Mouse (Mus musculus) stomach, embryonic 15.5 days (tissue): ENCODE data around the gene Khdrbs1. TPM values are rescaled to one million over a fixed set of nuclear protein-coding genes. Genes with fewer than 3 reads are reported as not detected.
"Not testable (repeated sequence)": the region's sequence is repeated elsewhere in the genome, so short reads cannot be mapped to it uniquely, and the experiment has no call there.

Experiments used
- ATAC-seq: fragments of 200-750 bp; cut with Nextera tagmentation; 2 replicates; pipeline ENCODE4 v1.8.0; 2017; ENCODE audit warnings: low read depth, moderate number of reproducible peaks, moderate TSS enrichment; ENCODE audit not compliant: insufficient read depth, low FRiP score
- H3K27ac ChIP-seq: fragments of 300-500 bp; sonication (generic); 2 replicates; pipeline ENCODE4 v1.5.1; 2015; ENCODE audit warnings: mild to moderate bottlenecking, inconsistent platforms
- H3K27me3 ChIP-seq: fragments of 300-500 bp; sonication (generic); replicated peaks from 2 replicates; pipeline ENCODE4 v1.6.1; 2015; ENCODE audit warnings: inconsistent platforms
- H3K36me3 ChIP-seq: fragments of 300-500 bp; sonication (generic); 2 replicates; pipeline ENCODE4 v1.6.1; 2015; ENCODE audit warnings: inconsistent platforms
- H3K4me1 ChIP-seq: fragments of 300-500 bp; sonication (generic); 2 replicates; pipeline ENCODE4 v1.6.1; 2015; ENCODE audit warnings: inconsistent platforms
- H3K4me2 ChIP-seq: fragments of 300-500 bp; sonication (generic); 2 replicates; pipeline ENCODE4 v1.6.1; 2015; ENCODE audit warnings: mild to moderate bottlenecking, inconsistent platforms
- H3K4me3 ChIP-seq: fragments of 300-500 bp; sonication (generic); replicated peaks from 2 replicates; pipeline ENCODE4 v1.5.1; 2015; ENCODE audit warnings: inconsistent platforms
- H3K9ac ChIP-seq: fragments of 300-500 bp; sonication (generic); 2 replicates; pipeline ENCODE4 v1.6.1; 2015; ENCODE audit warnings: inconsistent platforms
- H3K9me3 ChIP-seq: fragments of 300-500 bp; sonication (generic); 2 replicates; pipeline ENCODE4 v1.6.1; 2016; ENCODE audit warnings: inconsistent platforms
- WGBS: fragments of 180-500 bp; shearing (Covaris S2); methylation state at CpG from one replicate; pipeline ENCODE4 v1.1.7; 2015; 5-methylcytosine and 5-hydroxymethylcytosine counted together
- polyA plus RNA-seq: library from polyadenylated mRNA; unstranded; fragments of >200 nt; fragmentation: Nextera tagmentation; extraction: Ambion mirVana; gene quantifications from 2 replicates; pipeline ENCODE4 v1.2.1, GENCODE M21; 2015

The Khdrbs1 gene
- polyA plus RNA-seq, 1 experiment from 2014 or later: 91.4 TPM

DNA sequence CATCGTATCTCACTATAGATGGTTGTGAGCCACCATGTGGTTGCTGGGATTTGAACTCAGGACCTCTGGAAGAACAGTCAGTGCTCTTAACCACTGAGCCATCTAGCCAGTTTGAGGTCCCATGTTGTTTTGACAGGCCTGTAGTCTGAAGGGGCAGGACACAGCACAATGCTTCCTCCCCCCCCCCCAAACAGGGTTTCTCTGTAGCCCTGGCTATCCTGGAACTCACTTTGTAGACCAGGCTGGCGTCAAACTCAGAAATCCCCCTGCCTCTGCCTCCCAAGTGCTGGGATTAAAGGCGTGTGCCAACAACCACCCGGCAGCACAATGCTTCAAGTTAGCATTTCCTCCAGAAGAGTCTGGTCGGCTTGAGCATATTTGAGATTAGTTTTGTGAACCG lies 41.4 kb downstream of the Khdrbs1 start:
- 85% methylated on average over 6 of the region's 6 CpGs for WGBS
- H3K27ac ChIP-seq, ATAC-seq, H3K4me3 ChIP-seq, H3K9me3 ChIP-seq, H3K27me3 ChIP-seq, H3K4me2 ChIP-seq, H3K9ac ChIP-seq: not testable (repeated sequence)
- Histone ChIP-seq H3K36me3 (peaks cover 16% of the 10 kb centered on the region; the same call in 1 of the 2 replicates), H3K4me1 (peaks cover 25% of the 10 kb centered on the region)

DNA sequence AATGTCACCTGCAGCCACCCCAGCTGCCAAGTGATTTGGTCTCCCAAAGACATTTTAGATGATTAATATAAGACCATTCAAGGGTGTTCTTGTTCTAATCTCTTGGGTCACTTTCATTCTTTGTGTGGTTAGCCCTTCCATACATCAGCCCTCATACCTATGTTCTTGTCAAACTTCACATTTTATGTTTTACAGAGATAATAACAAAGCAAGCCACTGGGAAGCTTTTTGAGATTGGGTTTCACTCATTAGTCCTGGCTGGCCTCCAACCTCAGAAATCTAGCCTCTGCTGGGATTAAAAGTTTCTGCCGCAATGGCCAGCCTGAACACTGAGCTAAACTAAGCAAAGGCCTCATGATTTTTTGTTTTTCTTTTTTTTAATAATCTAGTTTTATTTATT lies 41.9 kb downstream of the Khdrbs1 start:
- no peak overlapping the region for H3K4me3 ChIP-seq
- no peaks in the 10 kb centered on the region for H3K9me3 ChIP-seq
- H3K27ac ChIP-seq: no peak overlapping the region
- 31% methylated on average over 1 of the region's 1 CpGs for WGBS
- H3K27me3 ChIP-seq: no peaks in the 10 kb centered on the region
- H3K9ac ChIP-seq: no peak overlapping the region
- peaks cover 30% of the 10 kb centered on the region for H3K4me1 ChIP-seq
- peaks cover 11% of the 10 kb centered on the region; the same call in 1 of the 2 replicates for H3K36me3 ChIP-seq
- no peak for ATAC-seq
- no peak overlapping the region for H3K4me2 ChIP-seq

DNA sequence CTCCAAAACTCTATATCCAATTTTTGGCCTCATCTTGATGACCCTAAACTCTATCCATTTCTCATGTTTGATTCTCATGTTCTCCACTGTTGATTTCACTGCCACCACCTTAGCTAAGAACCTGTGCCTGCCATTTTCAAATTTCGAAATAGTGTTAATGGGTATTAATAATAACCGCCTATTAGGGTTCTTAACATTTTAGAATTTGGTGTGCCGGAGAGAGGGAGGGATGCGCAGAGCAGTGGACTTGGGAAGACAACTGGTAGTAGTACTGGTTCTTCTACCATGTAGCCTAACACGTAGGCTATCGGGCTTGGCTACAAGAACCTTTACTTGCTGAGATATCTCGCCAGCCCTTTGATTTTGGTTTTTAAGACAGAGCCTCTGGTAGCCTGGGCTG lies 44.9 kb downstream of the Khdrbs1 start:
- H3K4me1 ChIP-seq: peaks cover 19% of the 10 kb centered on the region
- no peaks in the 10 kb centered on the region for H3K27me3 ChIP-seq
- 82% methylated on average over 7 of the region's 7 CpGs for WGBS
- H3K4me3 ChIP-seq: peak overlapping the region; percentile 73
- peak overlapping the region; percentile 84 for H3K27ac ChIP-seq
- no peak overlapping the region for H3K9ac ChIP-seq
- H3K4me2 ChIP-seq: peak overlapping the region; percentile 80
- peaks cover 13% of the 10 kb centered on the region; the same call in 1 of the 2 replicates for H3K36me3 ChIP-seq
- ATAC-seq: no peak
- no peaks in the 10 kb centered on the region for H3K9me3 ChIP-seq

DNA sequence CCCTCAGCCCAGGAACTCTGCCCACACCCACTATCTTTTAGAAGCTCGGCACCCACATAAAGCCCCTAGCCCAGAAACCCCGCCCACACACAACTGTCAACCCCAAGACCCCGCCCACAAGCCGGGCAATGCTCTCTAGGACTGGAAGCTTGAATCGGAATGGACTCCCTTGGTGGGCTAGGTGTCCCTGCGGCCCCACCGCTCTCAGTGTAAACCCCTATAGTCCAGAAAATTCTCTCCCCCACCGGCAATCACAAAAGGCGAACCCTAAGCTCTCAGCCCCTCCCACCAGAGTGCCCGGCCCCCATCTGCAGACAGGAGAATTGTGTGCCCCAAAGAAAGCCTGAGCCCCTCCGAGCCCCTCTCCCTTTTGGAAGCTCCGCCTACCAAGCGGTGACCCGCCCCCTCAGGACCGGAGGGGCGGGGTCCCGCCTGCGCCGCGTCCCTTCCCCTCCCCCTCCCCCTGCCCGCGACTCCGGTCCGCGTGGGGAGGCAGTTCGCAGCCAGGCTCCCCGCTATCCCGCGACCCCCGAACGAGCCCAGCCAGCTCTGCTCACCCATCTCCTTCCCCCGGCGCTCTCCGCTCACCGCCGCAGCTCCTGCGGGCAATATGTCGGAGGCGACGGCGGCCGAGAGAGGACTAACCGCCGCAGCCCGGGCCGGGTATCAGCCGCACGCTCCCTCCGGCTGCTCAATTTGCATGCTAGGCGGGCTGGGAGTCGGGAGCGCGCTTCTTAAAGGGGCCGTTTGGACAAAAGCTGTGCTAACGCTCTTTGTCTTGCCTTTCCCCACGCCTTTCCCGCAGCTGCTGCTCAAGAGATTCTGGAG lies 45.7 kb downstream of the Khdrbs1 start, which contains the start of gene Tmem39b:
Gene Tmem39b, minus strand, starts transcription at position 681 of the 828 bp plus-strand sequence.
- under 1% methylated on average over 54 of the region's 57 CpGs for WGBS
- peak within 1 kb of the TSS; percentile 55; the same call in 1 of the 2 replicates for H3K9ac ChIP-seq
- peak within 1 kb of the TSS; percentile 80 for H3K4me2 ChIP-seq
- H3K4me3 ChIP-seq: peak within 1 kb of the TSS; percentile 73
- H3K4me1 ChIP-seq: peaks cover 12% of the 10 kb centered on the region; the same call in 1 of the 2 replicates
- no peaks in the 10 kb centered on the region for H3K9me3 ChIP-seq
- H3K27me3 ChIP-seq: no peaks in the 10 kb centered on the region
- peak within 1 kb of the TSS; percentile 84 for H3K27ac ChIP-seq
- peak; percentile 91 for ATAC-seq
- H3K36me3 ChIP-seq: peaks cover 20% of the 10 kb centered on the region

DNA sequence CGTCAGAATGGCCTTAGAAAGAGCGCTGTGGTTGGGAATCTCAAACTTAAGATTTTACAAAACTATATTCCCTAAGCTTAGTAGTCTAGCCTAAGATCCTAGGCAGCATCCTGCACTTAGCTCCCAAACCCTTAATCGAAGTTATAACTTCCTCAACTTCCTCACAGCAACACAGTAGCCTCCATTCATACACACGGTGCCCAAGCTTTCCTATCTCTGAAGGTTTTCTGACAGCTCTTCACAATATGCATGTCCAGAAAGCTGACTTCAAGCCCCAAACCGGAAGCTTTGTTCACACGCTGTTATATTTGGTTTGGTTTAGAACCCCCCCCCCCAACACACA lies 46.3 kb downstream of the Khdrbs1 start:
- ATAC-seq: no peak
- no peaks in the 10 kb centered on the region for H3K27me3 ChIP-seq
- H3K4me1 ChIP-seq: peaks cover 9% of the 10 kb centered on the region; the same call in 1 of the 2 replicates
- H3K4me2 ChIP-seq: peak overlapping the region; percentile 80
- H3K9me3 ChIP-seq: no peaks in the 10 kb centered on the region
- H3K27ac ChIP-seq: peak overlapping the region; percentile 84
- H3K36me3 ChIP-seq: peaks cover 23% of the 10 kb centered on the region
- 20% methylated on average over 6 of the region's 6 CpGs for WGBS
- peak overlapping the region; percentile 73 for H3K4me3 ChIP-seq
- 0 out of 2 replicates have a peak overlapping the region, but pooled peaks have one; percentile 55 for H3K9ac ChIP-seq

DNA sequence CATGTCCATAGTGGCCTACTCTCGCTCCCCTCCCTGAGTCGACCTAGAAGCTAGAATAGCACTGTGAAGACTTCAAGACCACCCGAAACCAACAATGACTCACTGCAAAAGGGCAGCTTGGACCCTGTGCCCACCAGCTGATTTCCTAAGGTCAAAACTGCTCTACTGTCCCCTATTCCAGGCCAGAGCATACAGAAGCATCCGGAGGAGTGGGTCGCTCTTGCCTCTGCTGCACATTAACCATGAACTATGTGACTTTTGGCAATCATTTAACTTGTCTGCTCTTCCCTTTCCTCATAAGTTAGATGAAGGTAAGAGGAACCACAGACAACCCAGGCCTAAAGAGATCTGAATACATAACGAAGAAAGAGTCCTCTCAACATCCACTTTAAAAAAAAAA lies 57.6 kb downstream of the Khdrbs1 start:
- H3K4me3 ChIP-seq: no peak overlapping the region
- ATAC-seq: no peak
- H3K4me1 ChIP-seq: no peaks in the 10 kb centered on the region
- no peak overlapping the region for H3K27ac ChIP-seq
- WGBS: 93% methylated on average over 6 of the region's 6 CpGs
- H3K4me2 ChIP-seq: no peak overlapping the region
- peaks cover 35% of the 10 kb centered on the region for H3K36me3 ChIP-seq
- H3K27me3 ChIP-seq: no peaks in the 10 kb centered on the region
- H3K9ac ChIP-seq: no peak overlapping the region
- no peaks in the 10 kb centered on the region for H3K9me3 ChIP-seq

DNA sequence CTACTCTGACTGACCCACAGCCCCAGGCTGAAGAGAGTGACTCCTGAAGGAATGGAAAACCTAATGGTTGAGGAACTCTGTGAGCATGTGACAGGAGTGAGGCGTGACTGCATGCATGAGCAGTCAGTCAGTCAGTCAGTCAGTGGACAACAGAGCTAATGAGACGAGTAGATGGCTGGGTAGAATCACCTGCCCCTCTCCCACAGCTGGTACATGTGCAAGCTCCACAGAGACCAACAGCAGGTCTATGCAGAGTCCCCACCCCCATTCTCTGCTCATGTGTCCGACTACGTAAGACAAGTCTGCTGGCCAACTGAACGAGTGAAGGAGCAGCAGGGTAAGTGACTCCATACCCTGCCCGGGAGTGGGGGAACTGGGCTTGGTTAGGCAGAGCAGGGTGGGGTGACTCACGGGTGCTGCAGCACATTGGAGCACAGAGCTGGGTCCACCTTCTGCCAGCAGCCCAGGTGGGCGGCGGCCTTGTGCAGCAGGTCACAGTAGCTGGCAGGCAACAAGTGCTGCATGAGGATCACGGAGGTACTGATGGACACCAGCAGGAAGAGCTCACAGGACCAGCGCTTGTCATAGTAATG lies 58.1 kb downstream of the Khdrbs1 start:
- Histone ChIP-seq H3K36me3 (peaks cover 35% of the 10 kb centered on the region), H3K9me3 (no peaks in the 10 kb centered on the region), H3K27me3 (no peaks in the 10 kb centered on the region), H3K27ac (no peak overlapping the region), H3K4me1 (no peaks in the 10 kb centered on the region), H3K9ac (no peak overlapping the region), H3K4me3 (no peak overlapping the region), H3K4me2 (no peak overlapping the region)
- ATAC-seq: no peak
- 85% methylated on average over 11 of the region's 11 CpGs for WGBS

DNA sequence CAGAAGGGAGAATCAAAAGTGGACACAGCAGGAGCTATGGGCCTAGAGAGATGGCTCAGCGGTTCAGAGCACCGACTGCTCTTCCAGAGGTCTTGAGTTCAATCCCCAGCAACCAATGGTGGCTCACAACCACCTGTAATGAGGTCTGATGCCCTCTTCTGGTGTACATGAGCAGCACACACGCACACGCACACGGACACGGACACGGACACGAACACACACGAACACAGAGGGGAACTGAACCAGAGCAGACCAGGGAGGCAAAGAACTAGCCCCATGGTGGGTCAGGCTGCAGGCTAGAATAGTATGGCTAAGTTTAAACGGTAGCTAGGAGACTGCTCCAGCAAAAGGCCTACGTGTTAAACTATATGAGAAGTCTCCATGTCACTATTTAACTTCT lies 60.3 kb downstream of the Khdrbs1 start:
- WGBS: 96% methylated on average over 11 of the region's 11 CpGs
- no peak overlapping the region for H3K4me2 ChIP-seq
- no peak overlapping the region for H3K27ac ChIP-seq
- no peaks in the 10 kb centered on the region for H3K27me3 ChIP-seq
- no peaks in the 10 kb centered on the region for H3K9me3 ChIP-seq
- H3K36me3 ChIP-seq: peaks cover 30% of the 10 kb centered on the region
- H3K4me3 ChIP-seq: no peak overlapping the region
- H3K4me1 ChIP-seq: no peaks in the 10 kb centered on the region
- ATAC-seq: no peak
- no peak overlapping the region for H3K9ac ChIP-seq

DNA sequence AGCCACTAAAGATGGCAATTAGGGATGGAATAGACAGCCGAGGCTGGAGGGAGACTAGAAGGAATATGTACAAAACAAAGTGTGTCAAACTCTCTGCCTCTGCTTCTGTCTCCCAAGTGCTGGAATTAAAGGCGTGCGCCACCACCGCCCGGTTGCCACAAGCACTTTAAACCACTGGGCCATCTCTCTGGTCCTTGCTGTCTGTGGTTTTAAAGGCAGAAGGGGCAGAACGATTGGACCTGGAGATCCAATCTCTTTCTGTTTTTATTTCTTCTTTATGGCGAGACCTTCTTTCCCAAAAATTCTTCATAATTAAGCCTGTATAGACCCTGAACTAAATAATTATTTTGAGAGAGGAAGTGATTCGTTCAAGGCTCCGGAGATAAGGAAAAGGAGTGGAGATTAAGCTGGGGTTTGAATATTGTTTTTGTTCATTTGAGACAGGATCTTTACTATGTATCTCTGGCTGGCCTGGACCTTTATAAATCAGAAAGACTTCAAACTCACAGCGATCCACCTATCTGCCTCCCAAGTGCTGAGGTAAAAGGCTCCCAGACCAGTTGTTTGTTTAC lies 69.1 kb downstream of the Khdrbs1 start:
- Histone ChIP-seq H3K27ac (peak overlapping the region; percentile 96), H3K27me3 (no peaks in the 10 kb centered on the region), H3K4me3 (peak overlapping the region; percentile 98), H3K9ac (0 out of 2 replicates have a peak overlapping the region, but pooled peaks have one; percentile 21), H3K4me2 (peak overlapping the region; percentile 76), H3K36me3 (peaks cover 5% of the 10 kb centered on the region; the same call in 1 of the 2 replicates), H3K9me3 (no peaks in the 10 kb centered on the region), H3K4me1 (peaks cover 9% of the 10 kb centered on the region)
- WGBS: 4% methylated on average over 10 of the region's 10 CpGs
- peak; percentile 43; the same call in 1 of the 2 replicates for ATAC-seq

DNA sequence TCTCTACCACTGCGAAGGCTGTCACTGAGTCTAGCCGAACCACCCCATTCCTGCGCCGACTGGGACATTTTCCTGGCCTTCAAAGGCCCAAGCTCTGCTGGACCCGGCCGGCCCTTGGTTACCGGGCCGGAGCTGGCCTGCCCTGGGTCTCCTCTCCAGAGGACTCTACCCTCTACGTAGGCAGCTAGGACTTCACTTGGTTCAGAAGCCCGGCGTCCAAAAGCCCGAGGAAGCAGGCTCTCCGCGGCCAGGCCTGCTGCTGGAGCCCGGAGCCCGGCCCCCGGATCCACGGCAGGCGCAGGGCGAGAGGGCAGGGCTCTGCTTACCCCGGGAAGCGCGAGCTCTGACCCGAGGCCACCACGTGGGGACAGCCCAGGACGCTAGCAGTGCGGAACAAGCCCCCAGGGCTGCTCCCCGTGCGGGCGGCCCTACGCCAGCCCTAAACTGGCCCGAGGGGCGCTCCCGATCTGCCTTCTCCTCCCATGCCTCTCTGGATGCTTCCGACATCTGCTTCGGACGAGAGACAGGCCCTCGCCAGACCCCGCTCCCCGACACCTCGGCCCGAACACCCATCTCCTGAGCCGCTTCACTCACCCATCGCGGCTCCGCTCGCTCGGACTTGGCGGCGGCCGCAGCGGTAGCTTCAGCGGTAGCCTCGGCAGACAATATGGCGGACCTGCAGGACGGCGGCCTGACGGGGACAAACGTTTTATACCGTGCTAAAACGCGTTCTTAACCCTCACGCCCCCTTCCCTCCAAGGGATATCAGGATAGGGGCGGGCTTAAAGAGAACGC lies 69.8 kb downstream of the Khdrbs1 start, which contains the start of gene Kpna6:
Gene Kpna6, minus strand, starts transcription at position 685 of the 795 bp plus-strand sequence.
- H3K4me1 ChIP-seq: peaks cover 9% of the 10 kb centered on the region
- no peaks in the 10 kb centered on the region for H3K27me3 ChIP-seq
- H3K9me3 ChIP-seq: no peaks in the 10 kb centered on the region
- ATAC-seq: peak; percentile 87
- peak within 1 kb of the TSS; percentile 92 for H3K9ac ChIP-seq
- peak within 1 kb of the TSS; percentile 98 for H3K4me3 ChIP-seq
- peak within 1 kb of the TSS; percentile 76 for H3K4me2 ChIP-seq
- peak within 1 kb of the TSS; percentile 96 for H3K27ac ChIP-seq
- peaks cover 5% of the 10 kb centered on the region; the same call in 1 of the 2 replicates for H3K36me3 ChIP-seq
- WGBS: under 1% methylated on average over 65 of the region's 65 CpGs

DNA sequence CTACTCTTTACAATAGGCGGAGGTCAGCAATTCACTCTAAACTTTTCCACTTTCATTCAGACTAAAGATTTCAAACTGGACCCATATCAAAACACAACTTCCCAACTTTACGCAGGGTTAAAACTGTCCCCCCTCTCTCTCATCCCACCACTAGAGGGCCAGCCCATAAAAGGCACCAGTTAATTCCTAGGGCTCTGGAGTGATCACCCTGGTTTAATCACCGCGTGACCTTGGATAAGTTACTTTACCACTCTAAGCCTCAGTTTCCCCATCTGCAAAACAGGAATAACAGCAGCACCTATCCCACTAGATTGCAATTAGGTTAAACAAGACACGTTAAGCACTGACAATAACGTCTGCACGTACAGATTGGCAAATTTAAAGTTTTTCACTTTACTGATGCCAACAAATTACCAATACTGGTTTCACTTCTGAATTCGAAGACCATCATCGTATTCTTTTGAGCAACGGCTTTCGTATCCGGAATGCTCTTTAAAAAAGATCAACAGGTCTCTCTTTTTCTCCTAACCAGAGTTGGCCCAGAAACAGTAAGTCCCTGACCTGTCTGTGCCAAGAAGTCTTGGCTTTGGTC lies 70.5 kb downstream of the Khdrbs1 start:
- no peaks in the 10 kb centered on the region for H3K9me3 ChIP-seq
- peak overlapping the region; percentile 96 for H3K27ac ChIP-seq
- H3K4me2 ChIP-seq: peak overlapping the region; percentile 76
- H3K27me3 ChIP-seq: no peaks in the 10 kb centered on the region
- H3K4me3 ChIP-seq: peak overlapping the region; percentile 98
- ATAC-seq: no peak
- 6% methylated on average over 12 of the region's 12 CpGs for WGBS
- H3K9ac ChIP-seq: peak overlapping the region; percentile 92
- H3K36me3 ChIP-seq: peaks cover 2% of the 10 kb centered on the region; the same call in 1 of the 2 replicates
- peaks cover 9% of the 10 kb centered on the region for H3K4me1 ChIP-seq
